Mouse (Mus musculus) spleen, adult 12 weeks (tissue): ENCODE measurements around the gene Shroom4.
"Not testable (repeated sequence)": the region's sequence is repeated elsewhere in the genome, so short reads cannot be mapped to it uniquely, and the experiment has no call there.

Experiments used
- DNase-seq: peaks from one replicate; pipeline ENCODE4 v3.0.0; 2022; ENCODE audit warnings: low spot score

Shroom4 gene

DNA sequence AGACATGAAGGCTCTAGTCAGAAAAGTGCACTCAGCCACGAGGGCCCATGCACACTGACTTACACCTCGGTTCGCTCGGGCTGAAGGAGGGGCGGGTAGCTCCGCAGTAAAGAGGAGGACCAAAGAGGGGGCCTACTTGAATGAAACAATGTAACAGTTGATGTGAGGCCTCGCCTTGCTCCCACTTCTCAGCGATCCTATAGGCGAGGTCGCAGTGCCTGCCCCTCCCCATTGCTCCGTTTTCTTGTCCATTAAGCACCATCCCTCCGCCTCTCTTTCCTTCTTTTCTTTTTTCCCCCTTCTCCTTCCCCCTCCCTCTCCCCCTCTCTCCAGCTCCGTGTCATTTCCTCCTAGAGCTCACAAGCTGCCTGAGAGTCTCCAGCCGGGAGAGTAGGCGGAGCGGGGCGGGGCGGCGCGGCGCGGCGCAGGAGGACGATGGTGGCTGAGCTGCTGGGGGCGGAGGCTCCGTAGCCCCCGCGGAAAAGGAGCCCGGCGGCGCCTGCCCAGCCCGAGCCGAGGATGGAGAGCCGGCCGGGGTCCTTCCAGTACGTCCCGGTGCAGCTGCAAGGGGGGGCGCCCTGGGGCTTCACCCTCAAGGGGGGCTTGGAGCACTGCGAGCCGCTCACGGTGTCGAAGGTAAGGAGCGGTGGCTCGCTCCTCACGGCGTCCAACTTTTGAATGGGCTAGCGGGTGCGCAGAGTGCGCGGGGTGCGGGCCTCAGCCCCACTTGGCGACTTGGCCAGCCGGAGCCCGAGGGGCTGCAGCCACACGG, at the start of gene Shroom4:
Shroom4 (plus strand) TSS at position 229 of the 772 bp plus-strand sequence.
- no peak for DNase-seq

GRCm38 (mm10) chrX:6356876-6357275, 42.8 kb upstream of the Shroom4 start:
- no peak for DNase-seq

GRCm38 (mm10) chrX:6357503-6358114, 42.0 kb upstream of the Shroom4 start:
- DNase-seq = no peak

GRCm38 (mm10) chrX:6368822-6369221, 30.8 kb upstream of the Shroom4 start:
- DNase-seq = no peak

- no peak for DNase-seq
Measured at GRCm38 (mm10) chrX:6370706-6371105, 28.9 kb upstream of the Shroom4 start.

GRCm38 (mm10) chrX:6393861-6394260, 5.8 kb upstream of the Shroom4 start:
- DNase-seq = no peak

DNA sequence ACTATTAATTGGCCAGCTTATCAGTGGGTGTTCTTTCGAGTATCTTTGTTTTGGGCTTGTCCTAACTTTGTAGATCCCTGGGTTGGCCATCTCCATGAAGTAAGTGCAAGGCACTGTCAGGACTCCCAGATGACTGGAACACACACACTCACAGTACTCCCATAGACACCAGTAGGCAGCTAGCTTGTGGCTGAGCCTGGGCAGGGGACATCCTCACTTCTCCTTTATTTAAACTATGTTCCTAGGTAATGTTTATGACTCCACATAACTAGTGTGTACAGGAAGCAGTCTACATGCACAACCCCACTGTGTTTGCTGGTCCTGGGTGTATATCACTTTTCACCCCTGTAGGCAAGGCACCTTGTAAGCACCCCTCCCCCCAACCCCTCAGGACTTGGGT, 461 bp upstream of the Shroom4 start:
- no peak for DNase-seq

DNA sequence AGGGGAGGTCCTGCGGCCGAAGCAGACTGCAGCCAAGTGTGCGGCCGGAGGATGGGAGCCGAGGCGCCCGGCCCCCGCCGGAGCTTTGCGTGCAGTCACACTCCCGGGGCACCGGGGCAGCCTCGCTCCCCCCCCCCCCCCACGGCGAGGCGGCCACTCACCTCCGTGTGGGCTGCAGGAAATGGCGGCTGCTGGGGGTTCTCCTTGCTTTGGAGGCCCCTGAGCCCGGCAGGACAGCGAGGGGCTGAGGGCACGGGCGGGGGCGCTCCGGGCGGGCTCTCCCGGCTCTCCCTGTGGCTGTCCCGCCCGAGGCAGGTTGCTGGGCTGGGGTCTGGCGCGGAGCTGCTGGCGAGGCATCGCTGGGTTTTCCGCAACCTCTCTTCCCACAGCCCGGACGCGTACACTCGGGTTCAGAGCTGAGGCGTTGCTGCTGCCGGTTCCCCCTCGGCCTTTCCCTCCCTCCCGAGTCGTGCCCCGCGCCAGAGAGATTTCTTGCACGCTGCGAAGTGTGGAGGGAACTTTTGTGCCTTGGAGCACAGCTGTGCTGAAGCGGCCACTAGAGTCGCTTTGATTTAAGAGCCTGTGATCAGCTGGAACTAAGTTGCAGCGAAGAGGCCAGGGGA, 855 bp downstream of the Shroom4 start:
- no peak for DNase-seq

GRCm38 (mm10) chrX:6402921-6403320, 3.3 kb downstream of the Shroom4 start:
- DNase-seq = no peak

DNA sequence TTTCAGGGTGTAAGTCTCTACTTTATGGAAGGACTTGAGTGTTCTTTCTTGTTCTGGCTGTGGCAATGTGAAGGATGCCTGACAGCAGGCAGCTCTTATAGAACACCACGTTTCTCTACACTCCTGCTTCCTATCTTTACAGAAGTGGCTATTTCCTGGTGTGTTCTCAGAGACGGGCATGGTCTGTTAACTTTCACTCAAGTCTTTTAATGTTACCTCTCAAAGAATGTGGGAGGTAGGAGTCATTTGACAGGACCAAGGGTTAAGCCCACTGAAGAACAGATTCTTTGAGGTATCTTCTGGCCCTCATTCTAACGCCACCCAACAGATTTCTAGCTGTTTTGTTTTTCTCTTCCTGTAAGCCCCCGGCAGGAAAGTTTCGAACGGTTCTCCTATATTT, 9.5 kb downstream of the Shroom4 start:
- no peak for DNase-seq

DNA sequence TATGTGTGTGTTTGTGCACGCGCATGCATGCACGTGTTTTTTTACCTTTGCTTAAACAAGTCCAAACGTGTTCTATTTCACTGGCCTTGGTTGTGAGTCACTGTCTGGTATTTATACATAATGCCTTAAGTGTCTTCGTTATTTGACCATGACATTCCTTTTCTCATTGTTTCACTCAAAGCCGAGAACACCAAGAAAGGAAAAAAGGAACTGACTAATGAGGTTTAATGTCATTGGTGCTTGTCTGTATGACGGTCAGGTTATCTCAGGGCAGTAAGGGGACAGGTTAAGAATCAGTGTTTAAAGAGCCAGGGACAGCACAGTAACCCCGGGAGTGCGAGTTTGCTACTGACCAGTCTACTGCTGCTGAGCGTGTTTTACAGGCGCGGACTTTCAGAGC, 15.8 kb downstream of the Shroom4 start:
- DNase-seq = no peak

GRCm38 (mm10) chrX:6415936-6416335, 16.3 kb downstream of the Shroom4 start:
- no peak for DNase-seq

GRCm38 (mm10) chrX:6418140-6418539, 18.5 kb downstream of the Shroom4 start:
- no peak for DNase-seq

DNA sequence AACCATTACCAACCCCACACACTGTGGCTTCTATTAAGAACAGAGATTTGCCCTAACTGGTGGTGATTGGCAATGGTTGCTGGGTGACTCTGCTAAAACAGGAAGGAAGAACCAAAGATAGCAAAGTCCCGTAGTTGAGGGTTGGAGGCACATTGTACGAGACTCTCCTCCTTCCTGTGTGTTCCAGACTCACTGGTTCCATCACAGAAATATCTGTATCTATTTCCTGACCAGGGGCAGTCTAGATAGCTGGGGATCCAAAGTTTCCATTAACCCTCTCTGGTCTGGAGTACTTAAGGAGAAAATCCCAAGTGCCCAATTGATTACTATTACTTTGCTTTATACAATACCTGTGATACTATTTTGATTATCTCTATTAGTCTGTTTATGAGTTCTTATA, 35.6 kb downstream of the Shroom4 start:
- DNase-seq = no peak

DNA sequence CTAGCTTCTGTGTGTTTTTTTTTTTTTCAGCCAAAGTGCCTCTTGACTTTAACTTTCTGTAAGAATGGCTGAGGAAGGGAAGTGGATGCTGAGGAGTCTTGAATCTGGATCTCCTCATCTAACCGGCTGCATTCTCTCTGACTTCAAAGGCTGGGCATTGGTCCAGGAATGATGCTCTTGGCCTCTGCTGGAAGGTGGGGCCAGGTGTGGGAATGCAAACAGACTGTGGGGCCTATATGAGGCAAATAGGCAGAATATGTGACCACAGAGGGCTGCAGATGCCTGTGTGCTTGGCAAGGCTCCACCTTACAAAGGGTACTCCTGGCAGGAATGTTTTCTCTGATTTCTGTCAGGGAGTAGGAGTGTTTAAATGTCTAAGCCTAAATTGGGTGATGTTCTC, 46.8 kb downstream of the Shroom4 start:
- no peak for DNase-seq

DNA sequence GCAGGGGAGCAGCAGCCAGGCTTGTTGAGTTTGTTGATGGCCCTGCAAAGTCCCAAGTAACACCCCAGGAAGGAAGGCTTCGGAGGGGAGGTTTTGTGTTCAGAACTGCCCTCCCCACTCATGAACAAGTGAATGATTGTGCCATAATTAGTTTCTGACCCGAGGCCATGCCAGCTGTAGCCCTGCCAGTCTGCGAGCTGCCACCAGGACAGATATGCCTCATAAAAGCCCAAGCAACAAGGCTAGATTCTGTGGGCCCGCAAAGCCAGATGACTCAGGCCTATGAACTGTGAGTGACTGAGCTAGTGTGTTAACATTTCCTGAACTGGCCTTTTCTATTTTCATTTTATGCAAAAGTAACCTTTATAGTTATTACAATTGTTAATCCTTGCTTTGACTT, 48.3 kb downstream of the Shroom4 start:
- DNase-seq = no peak

DNA sequence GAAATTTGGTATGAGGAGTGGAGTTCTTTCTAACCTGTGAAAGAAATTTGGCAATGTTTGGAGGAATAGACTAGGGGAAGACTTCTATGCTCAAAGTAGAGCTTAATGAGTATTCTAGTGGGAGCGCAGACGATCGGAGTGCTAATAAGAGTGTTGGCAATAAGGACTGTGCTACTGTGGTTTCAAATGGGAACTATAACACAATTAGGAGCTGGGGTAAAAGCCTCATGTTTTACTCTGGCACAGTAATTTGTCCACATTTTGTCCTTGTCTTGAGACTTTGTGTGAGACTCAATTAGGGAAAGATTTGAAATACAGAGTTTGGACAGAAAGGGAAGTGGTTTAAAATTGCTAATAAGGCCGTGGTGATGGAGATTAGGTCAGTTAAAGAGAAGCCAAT, 53.6 kb downstream of the Shroom4 start:
- no peak for DNase-seq

DNA sequence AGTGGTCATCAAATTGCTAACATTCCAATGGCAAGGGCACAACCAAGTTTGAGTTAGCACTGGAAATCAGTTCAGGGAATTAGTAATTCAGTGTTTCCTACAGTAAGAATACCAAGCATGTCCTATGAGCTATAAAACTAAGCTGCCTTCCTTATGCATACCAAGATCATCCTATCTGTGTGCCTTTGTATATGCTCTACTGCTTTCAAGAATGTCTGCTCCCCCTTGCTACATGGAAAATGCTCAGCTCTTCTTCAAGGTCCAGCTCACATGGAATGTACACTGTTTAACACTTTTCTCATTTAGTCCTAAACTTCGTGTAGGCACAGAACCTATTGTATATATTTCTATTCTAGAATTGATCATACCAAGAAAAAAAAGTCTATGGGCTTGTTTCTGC, 69.6 kb downstream of the Shroom4 start:
- not testable (repeated sequence) for DNase-seq

- DNase-seq = not testable (repeated sequence)
Measured at GRCm38 (mm10) chrX:6472563-6472962, 72.9 kb downstream of the Shroom4 start.

DNA sequence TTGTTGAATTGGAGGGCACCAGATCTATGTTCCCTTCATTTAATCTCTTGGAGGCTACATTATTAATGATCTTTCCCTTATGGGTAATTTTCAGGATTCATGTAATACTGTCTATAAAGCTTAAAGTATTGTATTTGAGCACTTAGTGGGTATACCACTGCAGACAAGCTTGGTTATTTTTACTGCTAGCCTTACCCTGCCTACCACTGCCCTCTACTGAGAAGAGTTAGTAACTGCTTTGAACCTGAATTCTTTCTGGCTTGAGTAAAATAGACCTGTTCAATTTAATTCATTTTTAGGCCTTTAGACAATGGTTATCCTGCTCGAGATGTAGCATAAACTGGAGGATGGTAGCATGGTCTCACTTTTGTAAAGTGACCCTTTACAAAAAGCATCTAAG, 75.5 kb downstream of the Shroom4 start:
- no peak for DNase-seq

- no peak for DNase-seq
Measured at GRCm38 (mm10) chrX:6482268-6482667, 82.6 kb downstream of the Shroom4 start.

DNA sequence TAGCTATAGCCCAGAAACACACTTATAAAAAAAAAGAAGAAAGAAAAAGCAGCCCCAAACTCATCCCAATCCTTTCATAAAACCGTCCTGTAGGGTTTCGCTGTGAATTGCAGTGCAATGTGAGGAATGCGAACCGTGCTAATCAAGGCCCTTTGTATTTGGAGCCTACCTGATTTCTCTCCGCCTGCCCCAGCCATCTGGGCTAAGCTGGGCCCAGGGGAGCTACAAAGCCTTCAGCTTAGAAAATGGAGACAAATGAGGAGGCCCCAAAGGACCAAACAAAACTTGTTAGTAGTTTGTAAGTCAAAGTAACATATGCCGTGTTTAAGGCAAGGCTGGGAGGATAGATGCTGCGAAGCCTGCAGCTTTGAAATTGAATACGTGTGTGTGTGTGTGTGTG, 84.2 kb downstream of the Shroom4 start:
- DNase-seq = no peak

DNA sequence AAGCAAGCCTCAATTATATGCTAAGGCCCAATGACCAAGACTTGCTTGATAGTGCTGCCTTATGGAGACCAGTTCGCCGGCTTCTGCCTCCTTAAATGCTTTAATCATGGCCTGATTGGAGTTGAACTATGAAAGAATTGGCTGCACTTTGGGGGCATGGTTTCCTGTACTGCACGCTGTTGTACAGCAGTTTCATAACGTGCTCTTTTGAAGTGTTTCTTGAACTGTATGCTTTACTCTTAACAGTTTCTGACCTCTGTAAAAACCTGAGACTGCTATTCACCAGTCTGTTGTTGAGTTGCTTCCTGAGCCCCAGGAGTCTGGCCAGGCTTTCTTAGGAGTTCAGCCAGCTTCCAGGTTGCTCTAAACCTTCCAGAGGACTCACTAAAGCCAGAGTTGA, 90.8 kb downstream of the Shroom4 start:
- DNase-seq = no peak
